Comparison of ENCODE assay signal across 7 mouse cellular contexts in the genomic region with DNA sequence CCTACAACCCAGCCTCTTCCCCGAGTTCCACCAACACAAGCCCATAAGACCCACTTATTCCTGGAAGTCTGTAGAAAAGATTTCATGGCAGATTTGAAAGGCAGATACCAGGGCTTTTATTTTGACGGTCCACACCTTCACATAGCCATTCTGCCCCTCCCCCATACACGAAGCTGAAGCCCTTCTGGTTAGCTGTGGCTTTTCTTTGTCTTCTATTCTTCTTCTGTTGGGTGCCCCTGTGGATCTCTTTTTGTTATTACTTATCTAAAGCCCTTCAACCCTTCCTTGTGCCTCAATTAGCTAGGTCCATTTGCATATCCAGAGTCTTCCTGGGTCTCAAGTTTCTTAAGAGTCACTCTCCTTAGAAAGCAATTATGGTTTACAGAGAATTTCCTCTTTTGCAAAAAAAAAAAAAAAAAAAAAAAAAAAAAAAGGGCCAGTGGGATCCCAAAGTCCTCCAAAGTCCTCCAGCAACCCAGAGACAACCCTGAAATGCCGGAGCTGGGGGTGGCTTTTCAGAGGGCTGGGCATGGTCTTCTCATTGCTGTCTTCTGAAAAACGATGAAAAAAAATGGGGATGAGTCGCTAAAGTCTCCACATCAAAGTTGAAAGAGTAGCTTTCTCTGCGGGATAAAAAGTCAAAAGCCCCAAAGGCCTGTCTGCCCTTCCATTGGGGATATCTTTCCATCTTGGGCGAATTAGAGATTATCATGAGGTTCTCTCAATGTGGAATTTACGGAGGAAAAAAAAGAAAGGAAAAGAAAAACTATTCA.
DNase-seq lines count a peak whose midpoint lies in the region; ATAC-seq lines count a peak whose summit lies in the region.

No protein-coding gene starts in this region.

- 2% methylated on average over 9 of the region's 9 CpGs for WGBS in forebrain, embryonic 13.5 days
- WGBS in liver, embryonic 15.5 days (ENCODE audit: insufficient replicate concordance), result 4% methylated on average over 9 of the region's 9 CpGs

- no peak for ATAC-seq in forebrain, embryonic 13.5 days
- ATAC-seq in liver, embryonic 15.5 days (ENCODE audit: insufficient read depth), result no peak

- H3K4me2 ChIP-seq in forebrain, embryonic 13.5 days, result peak overlapping the region; percentile 43
- H3K4me2 ChIP-seq in liver, embryonic 15.5 days, result peak overlapping the region; percentile 57

- H3K4me3 ChIP-seq in forebrain, embryonic 13.5 days, result no peak overlapping the region
- peak overlapping the region; percentile 30 for H3K4me3 ChIP-seq in liver, embryonic 15.5 days (replicated peaks)

- no peaks in the 10 kb centered on the region for H3K36me3 ChIP-seq in forebrain, embryonic 13.5 days (ENCODE audit: poor library complexity, severe bottlenecking)
- no peaks in the 10 kb centered on the region for H3K36me3 ChIP-seq in liver, embryonic 15.5 days (replicated peaks)

- no peak overlapping the region for H3K9ac ChIP-seq in forebrain, embryonic 13.5 days
- no peak overlapping the region for H3K9ac ChIP-seq in liver, embryonic 15.5 days

- peak; percentile 45 to 52 for DNase-seq in spleen, postnatal 36 days (ENCODE audit: low spot score in 2 of 2)
- DNase-seq in spleen, adult 18-20 months, result no peak
- peak; percentile 42 for DNase-seq in thymus, postnatal 25 days
- no peak for DNase-seq in frontal cortex, postnatal 36 days (ENCODE audit: low spot score in 2 of 2)
- DNase-seq in spleen, postnatal 4 days (ENCODE audit: low spot score in 2 of 2), result no peak

- no peaks in the 10 kb centered on the region for H3K9me3 ChIP-seq in forebrain, embryonic 13.5 days (replicated peaks)
- H3K9me3 ChIP-seq in liver, embryonic 15.5 days (replicated peaks), result no peaks in the 10 kb centered on the region

- H3K27me3 ChIP-seq in forebrain, embryonic 13.5 days, result no peaks in the 10 kb centered on the region
- no peaks in the 10 kb centered on the region for H3K27me3 ChIP-seq in liver, embryonic 15.5 days

- H3K4me1 ChIP-seq in forebrain, embryonic 13.5 days, result peaks cover 10% of the 10 kb centered on the region; the same call in 1 of the 2 replicates
- peaks cover 22% of the 10 kb centered on the region for H3K4me1 ChIP-seq in liver, embryonic 15.5 days (replicated peaks)

- no peak overlapping the region for H3K27ac ChIP-seq in forebrain, embryonic 13.5 days
- H3K27ac ChIP-seq in liver, embryonic 15.5 days (replicated peaks), result no peak overlapping the region

Comparison
In these comparisons a context has a peak if more than half of its experiments do, and no peak if none do; other contexts are left out.
1. DNase-seq: peak in spleen, postnatal 36 days (2 of 2) and thymus, postnatal 25 days (single experiment); none in spleen, adult 18-20 months (0 of 2), frontal cortex, postnatal 36 days (0 of 2) and spleen, postnatal 4 days (0 of 2).